Mouse (Mus musculus): ENCODE results near the gene Kng2. TPM values are rescaled to one million over a fixed set of nuclear protein-coding genes. Genes with fewer than 3 reads are reported as not detected.
"Not testable (repeated sequence)": the region's sequence is repeated elsewhere in the genome, so short reads cannot be mapped to it uniquely, and the experiment has no call there.

Kng2 gene
- polyA plus RNA-seq (2012; ENCODE audit: insufficient read depth, low replicate concordance): not detected in 2 replicates

- H3K36me3 ChIP-seq (replicated peaks; ENCODE audit: low read length); H3K9me3 ChIP-seq; H3K27me3 ChIP-seq (replicated peaks); H3K4me1 ChIP-seq; H3K4me3 ChIP-seq (replicated peaks): not testable (repeated sequence)
Observed at GRCm38 (mm10) chr16:23028966-23029600, at the start of gene Kng2. TSS of gene Kng2 (minus strand) at chr16:23029482.

DNA sequence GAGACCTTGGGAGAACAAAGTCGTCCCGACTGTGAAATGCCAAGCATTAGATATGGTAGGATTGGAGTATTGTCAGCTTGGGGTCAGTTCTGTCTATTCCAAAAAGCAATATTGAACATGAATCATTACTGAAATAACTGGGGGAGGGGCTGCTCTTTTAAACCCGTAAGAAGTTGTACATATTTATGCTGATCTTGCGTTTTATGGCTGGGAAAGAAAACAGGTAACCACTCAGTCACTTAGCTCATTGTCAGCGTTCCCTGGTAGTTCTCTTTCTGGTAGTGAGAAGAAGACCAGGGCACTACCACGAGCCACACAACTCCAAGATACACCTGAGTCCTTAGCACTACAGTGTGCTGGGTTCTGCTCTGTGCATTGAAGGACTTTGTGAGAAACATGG, 48.2 kb upstream of the Kng2 start:
- H3K27me3 ChIP-seq (replicated peaks); H3K4me3 ChIP-seq (replicated peaks); H3K36me3 ChIP-seq (replicated peaks; ENCODE audit: low read length); H3K9me3 ChIP-seq; H3K4me1 ChIP-seq: not testable (repeated sequence)

GRCm38 (mm10) chr16:23060781-23061325, 31.6 kb upstream of the Kng2 start:
- not testable (repeated sequence) for H3K9me3 ChIP-seq; H3K27me3 ChIP-seq (replicated peaks); H3K36me3 ChIP-seq (replicated peaks; ENCODE audit: low read length); H3K4me1 ChIP-seq; H3K4me3 ChIP-seq (replicated peaks)

- not testable (repeated sequence) for H3K4me1 ChIP-seq; H3K4me3 ChIP-seq (replicated peaks); H3K36me3 ChIP-seq (replicated peaks; ENCODE audit: low read length); H3K9me3 ChIP-seq; H3K27me3 ChIP-seq (replicated peaks)
Observed at GRCm38 (mm10) chr16:23059630-23060029, 30.3 kb upstream of the Kng2 start.

DNA sequence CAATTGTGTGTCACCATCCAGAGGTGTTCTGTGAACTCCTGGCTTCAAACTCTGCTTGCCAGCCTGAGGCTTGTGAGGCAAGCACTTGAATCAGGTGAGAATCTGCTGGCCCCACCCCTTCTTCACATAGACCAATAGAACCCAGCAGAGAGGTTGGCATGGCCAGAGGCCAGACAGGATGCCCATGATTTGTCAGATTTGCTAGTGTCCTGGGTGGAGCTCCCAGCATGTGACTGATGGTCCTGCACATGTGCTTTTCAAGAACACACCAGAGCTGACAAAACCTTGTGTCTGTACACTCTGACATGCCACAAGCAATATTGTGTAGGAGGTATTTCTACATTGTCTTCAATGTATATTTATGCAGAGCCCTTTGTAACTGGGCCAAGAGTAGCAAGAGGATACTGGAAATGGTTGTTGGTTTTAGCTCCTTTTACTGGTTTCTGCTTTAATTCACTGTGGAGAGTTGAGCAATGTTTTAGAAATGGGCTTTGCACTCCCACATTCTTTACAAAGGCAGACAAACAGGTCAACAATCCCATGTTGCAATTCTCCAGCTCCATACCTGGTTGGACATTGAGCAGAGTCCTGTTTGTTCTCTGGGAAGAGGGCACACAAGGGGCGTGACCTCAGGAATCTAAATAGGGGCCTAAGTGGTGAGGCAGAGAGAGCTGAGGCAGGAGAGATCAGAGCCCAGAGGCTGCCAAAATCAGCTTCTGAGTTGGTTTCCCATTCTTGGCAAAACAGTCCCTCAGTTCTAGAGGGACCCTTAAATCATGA, 28.6 kb upstream of the Kng2 start, which contains the start of gene Kng1:
Kng1 (plus strand) TSS at position 198 of the 780 bp plus-strand sequence.
- H3K9me3 ChIP-seq; H3K4me1 ChIP-seq; H3K36me3 ChIP-seq (replicated peaks; ENCODE audit: low read length); H3K4me3 ChIP-seq (replicated peaks); H3K27me3 ChIP-seq (replicated peaks): not testable (repeated sequence)

GRCm38 (mm10) chr16:23046319-23046718, 17.0 kb upstream of the Kng2 start:
- no peaks in the 10 kb centered on the region for H3K36me3 ChIP-seq (replicated peaks; ENCODE audit: low read length)
- 0 out of 2 replicates have a peak, but pooled peaks cover under 1% of the 10 kb centered on the region for H3K9me3 ChIP-seq
- no peaks in the 10 kb centered on the region for H3K4me1 ChIP-seq
- no peak overlapping the region for H3K4me3 ChIP-seq (replicated peaks)
- TF ChIP-seq GATA1 (IDR thresholded peaks at IDR 0.05; ENCODE audit: borderline replicate concordance, low read length) (no peak), FLI1 (IDR thresholded peaks at IDR 0.05; ENCODE audit: low read length) (no peak)
- H3K27me3 ChIP-seq (replicated peaks): peaks cover 5% of the 10 kb centered on the region

- H3K36me3 ChIP-seq (replicated peaks; ENCODE audit: low read length): no peaks in the 10 kb centered on the region
- peaks cover 12% of the 10 kb centered on the region for H3K9me3 ChIP-seq
- no peak overlapping the region for H3K4me3 ChIP-seq (replicated peaks)
- no peaks in the 10 kb centered on the region for H3K4me1 ChIP-seq
- TF ChIP-seq FLI1 (IDR thresholded peaks at IDR 0.05; ENCODE audit: low read length): no peak
- TF ChIP-seq GATA1 (IDR thresholded peaks at IDR 0.05; ENCODE audit: borderline replicate concordance, low read length): no peak
- H3K27me3 ChIP-seq (replicated peaks): no peaks in the 10 kb centered on the region
Observed at GRCm38 (mm10) chr16:23040876-23041275, 11.6 kb upstream of the Kng2 start.

GRCm38 (mm10) chr16:23039281-23039680, 10.0 kb upstream of the Kng2 start:
- no peak overlapping the region for H3K4me3 ChIP-seq (replicated peaks)
- peaks cover 12% of the 10 kb centered on the region for H3K9me3 ChIP-seq
- H3K27me3 ChIP-seq (replicated peaks): no peaks in the 10 kb centered on the region
- H3K36me3 ChIP-seq (replicated peaks; ENCODE audit: low read length): no peaks in the 10 kb centered on the region
- TF ChIP-seq FLI1 (IDR thresholded peaks at IDR 0.05; ENCODE audit: low read length): no peak
- TF ChIP-seq GATA1 (IDR thresholded peaks at IDR 0.05; ENCODE audit: borderline replicate concordance, low read length): no peak
- no peaks in the 10 kb centered on the region for H3K4me1 ChIP-seq

- H3K9me3 ChIP-seq: peaks cover 12% of the 10 kb centered on the region
- no peaks in the 10 kb centered on the region for H3K36me3 ChIP-seq (replicated peaks; ENCODE audit: low read length)
- H3K4me1 ChIP-seq: no peaks in the 10 kb centered on the region
- TF ChIP-seq GATA1 (IDR thresholded peaks at IDR 0.05; ENCODE audit: borderline replicate concordance, low read length) (no peak), FLI1 (IDR thresholded peaks at IDR 0.05; ENCODE audit: low read length) (no peak)
- no peak overlapping the region for H3K4me3 ChIP-seq (replicated peaks)
- no peaks in the 10 kb centered on the region for H3K27me3 ChIP-seq (replicated peaks)
Observed at GRCm38 (mm10) chr16:23037744-23038143, 8.5 kb upstream of the Kng2 start.

GRCm38 (mm10) chr16:23033673-23034072, 4.4 kb upstream of the Kng2 start:
- Histone ChIP-seq H3K27me3 (replicated peaks) (no peaks in the 10 kb centered on the region), H3K9me3 (peaks cover 9% of the 10 kb centered on the region; the same call in 1 of the 2 replicates), H3K36me3 (replicated peaks; ENCODE audit: low read length) (no peaks in the 10 kb centered on the region), H3K4me3 (replicated peaks) (no peak overlapping the region), H3K4me1 (no peaks in the 10 kb centered on the region)
- TF ChIP-seq FLI1 (IDR thresholded peaks at IDR 0.05; ENCODE audit: low read length) (no peak), GATA1 (IDR thresholded peaks at IDR 0.05; ENCODE audit: borderline replicate concordance, low read length) (no peak)

Data from megakaryocyte, embryonic 14.5 days (primary cell).